In the genomic region with DNA sequence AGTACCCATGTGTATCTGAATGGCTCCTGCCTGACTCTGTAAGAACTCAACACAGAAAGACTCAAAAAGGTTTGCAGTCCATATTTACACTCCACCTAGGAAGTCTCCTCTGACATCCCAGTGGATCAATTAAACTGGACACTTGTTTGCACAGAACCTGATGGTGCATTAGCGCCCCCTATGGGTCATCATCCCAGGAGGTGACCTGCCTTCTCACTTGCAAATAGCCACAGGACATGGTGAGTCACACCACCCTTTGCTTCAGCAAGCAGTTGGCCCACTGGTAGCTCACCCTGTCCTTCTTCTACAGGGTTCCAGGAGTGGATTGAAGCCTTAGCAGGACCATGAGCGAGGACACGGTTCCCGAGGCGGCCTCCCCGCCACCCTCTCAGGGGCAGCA, we compare ENCODE assay signal across 9 mouse cellular contexts. TPM values are rescaled to one million over a fixed set of nuclear protein-coding genes. Genes with fewer than 3 reads are reported as not detected.
DNase-seq lines count a peak whose midpoint lies in the region; ATAC-seq and TF ChIP-seq lines count a peak whose summit lies in the region.
"Had no signal": no experiment of that assay in that cellular context is flagged by ENCODE, and none has a peak within 500 bp of the region (broad histone marks: within the 10 kb centered on the region; RNA-seq: fewer than 3 reads in every experiment).

No protein-coding gene starts in this region.

- no peak for TF ChIP-seq POLR2A in cerebellum, adult 2 months (IDR thresholded peaks at IDR 0.05; ENCODE audit: borderline replicate concordance, insufficient read depth, low read length)

- 68% methylated on average over 6 of the region's 6 CpGs for WGBS in cerebellum, adult 2 months
- WGBS in hindbrain, postnatal 0 days, result 66% methylated on average over 6 of the region's 6 CpGs

- no peaks in the 10 kb centered on the region for H3K4me1 ChIP-seq in cerebellum, adult 2 months (ENCODE audit: control insufficient read depth, insufficient read depth, low read length)
- H3K4me1 ChIP-seq in hindbrain, postnatal 0 days (ENCODE audit: insufficient read depth, low read length), result no peaks in the 10 kb centered on the region

- peak; percentile 63 to 68 for DNase-seq in left cerebral cortex, adult 2 months (ENCODE audit: extremely low spot score in 1 of 2, low spot score in 2 of 2)
- DNase-seq in left cerebral cortex, adult 11 months (ENCODE audit: low spot score), result no peak
- peak; percentile 26 for DNase-seq in T-cell, adult 2 months (ENCODE audit: low spot score)
- DNase-seq in cerebellum, adult 2 months, result peak; percentile 81 to 84
- DNase-seq in hindbrain, postnatal 0 days (ENCODE audit: low spot score), result peak; percentile 72
- DNase-seq in lung, postnatal 10 days, result peak; percentile 64
- DNase-seq in spleen, adult 12 weeks (ENCODE audit: low spot score), result peak; percentile 57

- H3K36me3 ChIP-seq in hindbrain, postnatal 0 days (ENCODE audit: insufficient read depth, low read length), result no peaks in the 10 kb centered on the region

- H3K4me2 ChIP-seq in hindbrain, postnatal 0 days (ENCODE audit: low read depth, low read length), result no peak overlapping the region

- peak overlapping the region; percentile 89 for H3K27ac ChIP-seq in left cerebral cortex, adult 2 months
- H3K27ac ChIP-seq in cerebellum, adult 2 months (ENCODE audit: insufficient read depth, low read length), result no peak overlapping the region
- no peak overlapping the region for H3K27ac ChIP-seq in hindbrain, postnatal 0 days

- H3K9me3 ChIP-seq in hindbrain, postnatal 0 days (ENCODE audit: low read length), result no peaks in the 10 kb centered on the region
- H3K9me3 ChIP-seq: megakaryocyte, embryonic 14.5 days had no signal

- TF ChIP-seq CTCF in left cerebral cortex, adult 2 months (IDR thresholded peaks at IDR 0.05), result peak; percentile 75
- TF ChIP-seq CTCF in cerebellum, adult 2 months (IDR thresholded peaks at IDR 0.05; ENCODE audit: borderline replicate concordance, insufficient read depth, low read depth, low read length), result peak; percentile 92
- TF ChIP-seq CTCF in hindbrain, postnatal 0 days (IDR thresholded peaks at IDR 0.05; ENCODE audit: low read depth), result peak; percentile 79

- peak; percentile 34; the same call in 1 of the 2 replicates for ATAC-seq in hindbrain, postnatal 0 days
- no peak for ATAC-seq in megakaryocyte, adult 5-6 weeks (ENCODE audit: poor library complexity, severe bottlenecking)

- no peak overlapping the region for H3K9ac ChIP-seq in hindbrain, postnatal 0 days (replicated peaks; ENCODE audit: low read length)

- H3K4me3 ChIP-seq in left cerebral cortex, adult 2 months, result no peak overlapping the region
- H3K4me3 ChIP-seq in cerebellum, adult 2 months (replicated peaks; ENCODE audit: insufficient read depth, low read depth, low read length), result no peak overlapping the region
- H3K4me3 ChIP-seq in hindbrain, postnatal 0 days (ENCODE audit: low read length), result no peak overlapping the region
- H3K4me3 ChIP-seq: megakaryocyte, embryonic 14.5 days had no signal

- intact Hi-C loops in left cerebral cortex, adult 2 months (cut with DNase I), result no loop called here

- no peaks in the 10 kb centered on the region for H3K27me3 ChIP-seq in cerebellum, adult 2 months (ENCODE audit: control insufficient read depth, insufficient read depth, low read length)
- no peaks in the 10 kb centered on the region for H3K27me3 ChIP-seq in hindbrain, postnatal 0 days (ENCODE audit: insufficient read depth, low read length)

RNA-seq across cellular contexts. Expression of a gene that starts 57.0 kb away (rescaled TPM):
- total RNA-seq in left cerebral cortex, adult 2 months (2021), result 100 to 1,000 TPM; 222 to 223 TPM
- polyA plus RNA-seq in cerebellum, adult 2 months (2012; rRNA removed), result 54.9 and 56.2 TPM in 2 replicates
- 132 and 149 TPM in 2 replicates for total RNA-seq in hindbrain, postnatal 0 days (2014; rRNA removed)
- 84.6 and 90.0 TPM in 2 replicates for polyA plus RNA-seq in hindbrain, postnatal 0 days (2015; fragmentation: Nextera tagmentation; extraction: Ambion mirVana)
- total RNA-seq in megakaryocyte, adult 5-6 weeks (2015), result 1.0 and 2.1 TPM in 2 replicates
- total RNA-seq in megakaryocyte, adult 5-6 weeks (2017), result 2.4 and 3.1 TPM in 2 replicates

Comparison
In these comparisons a context has a peak if more than half of its experiments do, and no peak if none do; other contexts are left out.
1. RNA of a gene that starts 57.0 kb away (total RNA-seq): 222 to 223 TPM in left cerebral cortex, adult 2 months and 132 to 149 TPM in hindbrain, postnatal 0 days; 1.0 to 3.1 TPM in megakaryocyte, adult 5-6 weeks; every median in the first group is over 10 times any median in the second.
2. Peak in every context shown above with its lines, with median percentiles within 50 percentile points of each other: CTCF ChIP-seq.